Mouse (Mus musculus): ENCODE results near the gene Dupd1.
"Not testable (repeated sequence)": the region's sequence is repeated elsewhere in the genome, so short reads cannot be mapped to it uniquely, and the experiment has no call there.

The Dupd1 gene

GRCm38 (mm10) chr14:21676223-21676622, 38.2 kb downstream of the Dupd1 start:
- DNase-seq (ENCODE audit: low spot score in 2 of 2), result no peak

DNA sequence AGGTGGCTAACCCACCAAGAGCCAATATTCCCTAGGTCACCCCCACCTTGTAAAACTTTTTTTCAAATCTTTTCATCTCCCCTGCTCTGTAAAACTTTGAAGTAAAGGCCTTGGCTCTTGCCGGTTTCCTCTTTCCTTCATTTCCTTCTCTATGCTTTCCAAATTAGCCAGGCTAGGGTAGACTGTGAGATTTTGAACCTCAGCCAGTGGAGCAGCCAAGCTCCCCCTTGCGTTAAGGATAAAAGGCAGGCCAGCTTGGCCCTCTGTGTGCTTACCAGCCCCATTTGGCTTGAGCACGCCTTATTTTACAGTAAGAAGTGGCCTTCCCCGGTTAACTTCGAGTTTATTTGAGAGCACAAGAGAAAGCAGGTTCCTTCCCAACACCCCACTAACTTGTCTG, 39.9 kb downstream of the Dupd1 start:
- no peak for DNase-seq (ENCODE audit: low spot score in 2 of 2)

- DNase-seq (ENCODE audit: low spot score in 2 of 2), result no peak
Observed at GRCm38 (mm10) chr14:21673100-21673499, 41.3 kb downstream of the Dupd1 start.

GRCm38 (mm10) chr14:21670422-21671006, 43.9 kb downstream of the Dupd1 start:
- DNase-seq (ENCODE audit: low spot score in 2 of 2), result not testable (repeated sequence)

GRCm38 (mm10) chr14:21669633-21670421, 44.5 kb downstream of the Dupd1 start:
- peak; percentile 38 to 40 for DNase-seq (ENCODE audit: low spot score in 2 of 2)

DNA sequence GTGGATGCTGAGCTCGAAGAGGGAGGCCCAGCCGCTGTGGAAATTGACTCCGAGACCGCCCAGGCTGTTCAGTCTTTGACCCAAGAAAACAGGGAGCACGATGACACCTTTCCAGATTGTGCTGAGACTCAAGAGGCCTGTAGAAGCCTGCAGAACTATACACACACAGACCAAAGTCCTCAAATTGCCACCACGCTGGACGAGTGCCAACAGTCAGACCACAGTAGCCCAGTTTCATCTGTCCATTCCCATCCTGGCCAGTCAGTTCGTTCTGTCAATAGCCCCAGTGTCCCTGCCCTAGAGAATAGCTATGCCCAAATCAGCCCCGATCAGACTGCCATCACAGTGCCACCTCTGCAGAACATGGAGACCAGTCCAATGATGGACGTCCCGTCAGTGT, 45.2 kb downstream of the Dupd1 start:
- no peak for DNase-seq (ENCODE audit: low spot score in 2 of 2)

- DNase-seq (ENCODE audit: low spot score in 2 of 2), result no peak
Observed at GRCm38 (mm10) chr14:21662465-21663142, 51.8 kb downstream of the Dupd1 start.

- no peak for DNase-seq (ENCODE audit: low spot score in 2 of 2)
Observed at GRCm38 (mm10) chr14:21659652-21660051, 54.7 kb downstream of the Dupd1 start.

DNA sequence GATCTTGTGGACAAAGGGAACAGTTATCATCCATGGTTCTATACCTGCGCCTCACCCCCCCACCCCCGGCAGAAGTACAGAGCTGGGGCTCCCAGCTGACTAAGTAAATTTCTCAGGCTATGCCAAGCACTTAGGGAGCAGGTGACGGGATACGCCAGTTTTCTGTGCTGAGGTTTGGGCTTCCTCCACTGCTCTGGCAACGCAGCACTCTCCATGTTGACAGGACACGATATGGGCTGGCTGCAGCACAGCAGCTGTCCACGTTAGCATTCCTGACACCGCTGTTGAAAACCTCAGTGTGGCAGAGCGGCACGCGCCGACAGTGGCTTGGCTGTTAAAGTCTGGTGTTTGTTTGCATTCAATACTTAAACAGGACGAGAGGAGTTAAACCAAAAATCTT, 55.2 kb downstream of the Dupd1 start:
- DNase-seq (ENCODE audit: low spot score in 2 of 2), result peak; percentile 35 to 41

- no peak for DNase-seq (ENCODE audit: low spot score in 2 of 2)
Observed at GRCm38 (mm10) chr14:21653813-21654212, 60.6 kb downstream of the Dupd1 start.

DNA sequence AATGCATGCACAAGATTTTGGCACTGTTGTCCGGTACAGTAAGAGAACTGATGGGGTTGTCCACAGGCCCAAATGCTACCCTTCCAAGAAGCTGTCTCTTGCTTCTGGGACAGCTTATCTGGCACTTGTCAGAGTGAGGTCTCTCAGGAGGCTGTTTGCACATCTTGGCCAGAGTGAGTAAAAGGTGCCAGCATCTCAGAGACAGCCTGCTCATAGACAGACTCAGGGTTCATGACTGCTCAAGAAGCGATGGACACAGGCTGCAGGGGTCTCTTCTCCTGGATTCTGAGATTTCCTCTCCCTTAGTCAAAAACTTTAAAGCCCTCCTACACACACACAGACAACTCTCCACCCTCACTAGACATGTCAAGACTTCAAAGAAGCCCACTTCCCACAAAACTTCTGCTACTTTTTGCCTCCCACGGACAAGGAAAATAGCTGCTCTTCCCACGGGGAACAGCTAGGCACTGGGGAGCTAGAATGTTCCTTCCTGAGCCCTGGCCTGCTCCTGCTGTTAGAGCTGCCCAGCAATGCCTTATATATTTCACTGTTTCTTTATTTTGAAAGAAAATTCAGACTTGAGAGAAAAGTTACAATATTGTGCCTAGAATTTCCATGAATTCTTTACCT, 73.5 kb downstream of the Dupd1 start:
- DNase-seq (ENCODE audit: low spot score in 2 of 2), result no peak

GRCm38 (mm10) chr14:21636548-21636947, 77.8 kb downstream of the Dupd1 start:
- no peak for DNase-seq (ENCODE audit: low spot score in 2 of 2)

DNA sequence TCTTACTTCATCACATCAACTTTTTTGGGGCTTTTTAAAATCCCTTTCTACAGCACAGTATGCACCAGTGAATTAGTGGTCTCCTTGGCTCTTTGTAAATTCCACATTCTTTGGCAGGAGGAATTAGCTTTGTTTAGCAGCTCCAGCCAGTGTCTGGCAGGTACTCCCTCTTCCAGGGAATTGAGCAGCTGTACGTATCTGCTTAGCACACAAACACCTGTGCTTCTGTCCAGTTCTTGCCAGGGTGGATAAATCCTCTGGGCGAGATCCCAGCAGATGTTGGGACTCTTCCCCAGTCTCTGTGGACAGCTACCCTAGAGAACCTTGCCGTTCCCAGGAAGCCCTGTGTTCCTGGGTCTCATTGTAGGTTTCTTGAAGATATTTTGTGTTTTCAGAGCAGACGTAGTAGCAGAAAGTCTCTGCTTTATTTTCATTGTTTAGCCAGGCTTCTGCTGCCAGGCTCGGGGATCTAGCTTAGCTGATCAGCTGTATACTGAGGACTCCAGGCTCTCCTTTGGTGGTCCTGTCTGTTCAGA, 82.6 kb downstream of the Dupd1 start:
- DNase-seq (ENCODE audit: low spot score in 2 of 2), result no peak
